Mouse (Mus musculus) ES-E14 (cell line): ENCODE data around the gene Cspg5. TPM values are rescaled to one million over a fixed set of nuclear protein-coding genes. Genes with fewer than 3 reads are reported as not detected.

Source experiments
- DNase-seq: peaks from one replicate; pipeline ENCODE4 v3.0.0-alpha.2; 2013; ENCODE audit warnings: low read depth, low spot score
- H3K27ac ChIP-seq: 2 replicates; pipeline ENCODE4 v1.5.1; 2012; ENCODE audit warnings: low read depth, mild to moderate bottlenecking, low read length, moderate library complexity, mixed read lengths; ENCODE audit not compliant: poor library complexity, insufficient read depth, severe bottlenecking
- H3K36me3 ChIP-seq: 2 replicates; pipeline ENCODE4 v1.6.1; 2012; ENCODE audit warnings: mild to moderate bottlenecking, low read length, moderate library complexity, mixed read lengths; ENCODE audit not compliant: control insufficient read depth, poor library complexity, insufficient read depth, severe bottlenecking
- H3K4me1 ChIP-seq, 2 experiments: fragments of 150-350 bp in 1 of 2; sonication (generic) in 1 of 2; 2 replicates each; pipeline ENCODE4 v1.6.1; 2012; ENCODE audit warnings: low read length in 2 of 2, mild to moderate bottlenecking in 1 of 2, mixed read lengths in 1 of 2; ENCODE audit not compliant: control insufficient read depth in 2 of 2, insufficient read depth in 2 of 2, poor library complexity in 1 of 2
- H3K4me3 ChIP-seq, 2 experiments: fragments of 150-350 bp in 1 of 2; sonication (generic) in 1 of 2; 2 replicates each; pipeline ENCODE4 v1.5.1; 2012; ENCODE audit warnings: low read length in 2 of 2, low read depth in 1 of 2, mild to moderate bottlenecking in 1 of 2, mixed read lengths in 1 of 2; ENCODE audit not compliant: insufficient read depth in 1 of 2, poor library complexity in 1 of 2, severe bottlenecking in 1 of 2
- H3K9ac ChIP-seq: 2 replicates; pipeline ENCODE4 v1.6.1; 2012; ENCODE audit warnings: low read depth, mild to moderate bottlenecking, low read length, mixed read lengths; ENCODE audit not compliant: poor library complexity, insufficient read depth, severe bottlenecking
- H3K9me3 ChIP-seq: fragments of 150-350 bp; sonication (generic); 2 replicates; pipeline ENCODE4 v1.6.1; 2012; ENCODE audit warnings: low read depth, mild to moderate bottlenecking, low read length; ENCODE audit not compliant: control insufficient read depth, insufficient read depth
- CHD2 ChIP-seq: IDR thresholded peaks from 2 replicates; pipeline ENCODE4 v1.6.1; 2014; ENCODE audit warnings: mild to moderate bottlenecking, low read depth, low read length, inconsistent platforms
- HCFC1 ChIP-seq: IDR thresholded peaks from 2 replicates; pipeline ENCODE4 v1.6.1; 2012; ENCODE audit warnings: low read length, inconsistent platforms, borderline replicate concordance; ENCODE audit not compliant: insufficient read depth
- MAFK ChIP-seq: IDR thresholded peaks from 2 replicates; pipeline ENCODE4 v1.6.1; 2014; ENCODE audit warnings: mild to moderate bottlenecking, low read depth, low read length, inconsistent platforms; ENCODE audit not compliant: insufficient read depth
- ZC3H11A ChIP-seq: IDR thresholded peaks from 2 replicates; pipeline ENCODE4 v1.6.1; 2012; ENCODE audit warnings: low read depth, mild to moderate bottlenecking, inconsistent platforms, low read length, borderline replicate concordance
- ZNF384 ChIP-seq: IDR thresholded peaks from 2 replicates; pipeline ENCODE4 v1.6.1; 2012; ENCODE audit warnings: low read depth, low read length, inconsistent platforms
- in situ Hi-C, 2 experiments: fragments of 600-800 bp; cut with MboI; formaldehyde crosslinking; loops; one replicate each; pipeline ENCODE4 v1.15.1; 2025; ENCODE audit warnings: low sequenced_read_pairs in 2 of 2, inconsistent platforms in 1 of 2; ENCODE audit not compliant: unreplicated experiment in 2 of 2
- total RNA-seq: library from RNA; depleted of rRNA; stranded (reverse); fragments of 300-350 nt; gene quantifications from 2 replicates; pipeline ENCODE4 v1.2.3, GENCODE M21; 2012

The Cspg5 gene
- total RNA-seq, 1 experiment = 3.3 TPM

DNA sequence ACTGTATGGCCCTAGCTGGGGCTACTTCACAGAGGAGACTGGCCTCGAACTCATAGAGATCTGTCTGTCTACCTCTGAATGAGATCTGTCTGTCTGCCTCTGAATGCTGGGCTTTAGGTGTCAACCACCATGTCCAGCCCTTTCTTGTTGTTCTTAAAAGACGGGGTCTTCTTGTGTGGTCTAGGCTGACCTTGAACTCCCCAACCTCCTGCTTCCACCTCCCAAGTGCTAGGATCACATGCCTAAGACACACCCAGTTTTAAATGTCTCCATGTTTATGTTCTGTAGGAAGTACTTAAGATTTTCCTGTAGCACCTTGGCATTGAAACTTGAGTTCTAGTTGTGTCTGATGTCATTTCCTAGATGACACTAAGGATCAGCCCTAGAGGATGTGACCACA lies 5.3 kb downstream of the Cspg5 start:
- H3K9ac ChIP-seq = no peak overlapping the region
- no peak overlapping the region; the same call in 1 of the 2 replicates for H3K27ac ChIP-seq
- H3K36me3 ChIP-seq = no peaks in the 10 kb centered on the region
- H3K9me3 ChIP-seq = no peaks in the 10 kb centered on the region
- in situ Hi-C loops = no loop called here
- TF ChIP-seq ZNF384 = no peak
- no peak for TF ChIP-seq CHD2
- TF ChIP-seq ZC3H11A = no peak
- TF ChIP-seq MAFK = no peak
- no peak for TF ChIP-seq HCFC1
- peak; percentile 76 for DNase-seq
- H3K4me3 ChIP-seq = no peak overlapping the region
- H3K4me1 ChIP-seq = peaks cover 6 to 29% of the 10 kb centered on the region in 2 experiments

DNA sequence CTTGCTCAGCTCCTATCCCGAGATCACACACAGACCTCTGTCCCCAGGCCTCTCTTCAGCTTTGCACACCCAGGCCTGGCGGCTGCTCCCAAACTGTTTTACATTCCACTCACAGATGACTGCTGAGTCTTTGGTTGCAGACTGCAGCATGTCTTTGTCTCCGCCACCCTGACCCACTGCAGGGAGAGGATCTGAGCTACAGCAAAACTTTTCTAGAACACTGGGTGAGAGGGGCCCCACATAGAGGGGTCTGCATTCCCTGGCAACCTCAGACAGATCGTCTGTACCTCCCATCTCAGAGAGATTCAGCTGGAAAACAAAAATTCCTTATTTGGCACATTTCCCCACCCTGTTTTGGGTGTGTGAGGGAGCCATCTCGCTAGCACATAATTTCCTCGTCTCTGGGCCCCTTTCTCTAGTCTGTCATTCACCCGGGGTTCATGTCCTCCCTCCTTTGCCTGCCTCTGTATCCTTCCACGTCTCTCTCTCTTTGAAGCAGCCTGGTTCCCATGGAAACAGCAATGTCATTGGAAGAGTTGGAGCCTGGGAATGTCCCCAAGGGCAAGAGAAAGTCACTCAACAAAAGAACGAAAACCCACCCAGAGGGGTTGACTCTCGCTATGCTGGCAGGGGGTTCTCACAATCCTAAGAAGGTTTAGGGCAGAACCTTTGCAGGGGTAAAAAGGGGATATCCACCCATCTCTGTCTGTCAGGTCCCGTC lies 6.4 kb downstream of the Cspg5 start:
- Histone ChIP-seq H3K4me1 (peaks cover 4 to 27% of the 10 kb centered on the region in 2 experiments), H3K36me3 (no peaks in the 10 kb centered on the region), H3K9me3 (no peaks in the 10 kb centered on the region), H3K9ac (peak overlapping the region; percentile 18; the same call in 1 of the 2 replicates), H3K4me3 (peak overlapping the region in 1 of 2 experiments; percentile 22; a peak in 2 of 4 replicates), H3K27ac (peak overlapping the region; percentile 80)
- DNase-seq = peak; percentile 85
- in situ Hi-C loops = no loop called here
- TF ChIP-seq ZNF384 (no peak), MAFK (no peak), CHD2 (no peak), ZC3H11A (no peak), HCFC1 (no peak)

DNA sequence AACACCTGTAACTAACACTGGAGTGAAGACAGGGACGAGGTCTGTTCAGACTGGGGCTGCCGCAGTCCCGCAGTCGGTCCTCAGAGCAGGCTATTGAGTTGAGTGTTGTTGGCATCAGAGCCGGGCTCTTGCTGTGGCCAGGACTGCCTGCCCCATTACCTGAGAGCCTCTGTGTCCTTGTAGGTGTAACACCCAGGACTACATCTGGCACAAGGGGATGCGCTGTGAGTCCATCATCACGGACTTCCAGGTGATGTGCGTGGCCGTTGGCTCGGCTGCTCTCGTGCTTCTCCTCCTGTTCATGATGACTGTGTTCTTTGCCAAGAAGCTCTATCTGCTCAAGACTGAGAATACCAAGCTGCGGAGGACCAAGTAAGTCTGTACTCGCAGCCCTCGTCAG lies 7.2 kb downstream of the Cspg5 start:
- in situ Hi-C loops = no loop called here
- TF ChIP-seq MAFK = no peak
- no peak for TF ChIP-seq ZC3H11A
- no peak for TF ChIP-seq ZNF384
- TF ChIP-seq HCFC1 = no peak
- no peak for TF ChIP-seq CHD2
- H3K9ac ChIP-seq = peak overlapping the region; percentile 14; the same call in 1 of the 2 replicates
- DNase-seq = no peak
- peaks cover 4 to 27% of the 10 kb centered on the region in 2 experiments for H3K4me1 ChIP-seq
- H3K9me3 ChIP-seq = no peaks in the 10 kb centered on the region
- H3K27ac ChIP-seq = no peak overlapping the region; the same call in 1 of the 2 replicates
- H3K36me3 ChIP-seq = no peaks in the 10 kb centered on the region
- no peak overlapping the region; a peak in 1 of 4 replicates for H3K4me3 ChIP-seq

DNA sequence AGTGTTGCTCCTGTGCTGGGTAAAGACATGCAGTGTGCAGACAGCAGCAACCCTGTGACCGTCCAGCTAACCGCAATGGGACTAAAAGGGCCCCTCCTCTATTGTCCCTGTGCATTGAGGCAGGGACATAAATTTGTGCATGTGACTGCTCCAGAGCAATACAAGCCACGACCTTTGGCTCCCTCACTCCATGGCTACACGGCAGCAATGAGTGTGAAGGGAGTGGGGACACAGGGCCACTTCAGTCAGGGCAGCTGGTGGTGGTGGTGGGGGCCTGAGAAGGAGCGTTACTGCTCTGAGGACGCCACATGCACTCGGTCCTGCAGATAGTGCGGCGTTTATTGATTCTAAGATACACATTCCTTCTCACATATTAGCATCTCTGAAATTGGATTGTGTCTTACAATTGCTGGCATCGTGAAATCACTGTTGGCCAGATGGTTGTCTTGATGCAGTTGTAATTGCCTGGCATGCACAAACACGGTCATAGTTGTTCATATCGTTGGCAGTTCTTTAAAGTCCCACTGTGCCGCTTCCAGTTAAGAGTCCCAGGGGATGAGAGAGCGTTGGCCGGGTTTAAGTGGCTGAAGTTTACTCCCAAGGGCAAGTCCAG lies 11.9 kb downstream of the Cspg5 start:
- in situ Hi-C loops = no loop called here
- no peak overlapping the region for H3K27ac ChIP-seq
- TF ChIP-seq CHD2 (no peak), HCFC1 (no peak), MAFK (no peak), ZC3H11A (no peak), ZNF384 (no peak)
- H3K36me3 ChIP-seq = no peaks in the 10 kb centered on the region
- H3K9ac ChIP-seq = no peak overlapping the region
- H3K4me1 ChIP-seq = peaks cover 0 to 5% of the 10 kb centered on the region in 2 experiments; a peak in 2 of 4 replicates
- DNase-seq = no peak
- no peaks in the 10 kb centered on the region for H3K9me3 ChIP-seq
- H3K4me3 ChIP-seq = no peak overlapping the region
